Mouse (Mus musculus) hindbrain, embryonic 14.5 days (tissue): ENCODE results near the gene Npr2. TPM values are rescaled to one million over a fixed set of nuclear protein-coding genes. Genes with fewer than 3 reads are reported as not detected.

Experiments used
- ATAC-seq: fragments of 200-750 bp; cut with Nextera tagmentation; 2 replicates; pipeline ENCODE4 v1.8.0; 2017; ENCODE audit warnings: moderate number of reproducible peaks, mild to moderate bottlenecking, moderate TSS enrichment, moderate library complexity; ENCODE audit not compliant: low FRiP score
- DNase-seq: peaks from one replicate; pipeline ENCODE4 v3.0.0-alpha.2; 2015; ENCODE audit warnings: low spot score
- H3K27ac ChIP-seq: fragments of 300-500 bp; sonication (generic); 2 replicates; pipeline ENCODE4 v1.5.1; 2014; ENCODE audit warnings: mild to moderate bottlenecking, moderate library complexity
- H3K27me3 ChIP-seq: fragments of 300-500 bp; sonication (generic); 2 replicates; pipeline ENCODE4 v1.6.1; 2014; ENCODE audit warnings: mild to moderate bottlenecking, low read length, mixed read lengths; ENCODE audit not compliant: control insufficient read depth, insufficient read depth
- H3K36me3 ChIP-seq: fragments of 300-500 bp; sonication (generic); replicated peaks from 2 replicates; pipeline ENCODE4 v1.6.1; 2014; ENCODE audit not compliant: control insufficient read depth, insufficient read depth
- H3K4me1 ChIP-seq: fragments of 300-500 bp; sonication (generic); replicated peaks from 2 replicates; pipeline ENCODE4 v1.6.1; 2014; ENCODE audit warnings: antibody characterized with exemption, low read length, mixed read lengths; ENCODE audit not compliant: control insufficient read depth, insufficient read depth
- H3K4me2 ChIP-seq: fragments of 300-500 bp; sonication (generic); replicated peaks from 2 replicates; pipeline ENCODE4 v1.6.1; 2014; ENCODE audit warnings: mild to moderate bottlenecking, moderate library complexity
- H3K4me3 ChIP-seq: fragments of 300-500 bp; sonication (generic); replicated peaks from 2 replicates; pipeline ENCODE4 v1.5.1; 2014; ENCODE audit warnings: mild to moderate bottlenecking, low read length
- H3K9ac ChIP-seq: fragments of 300-500 bp; sonication (generic); 2 replicates; pipeline ENCODE4 v1.6.1; 2014
- H3K9me3 ChIP-seq: fragments of 300-500 bp; sonication (generic); 2 replicates; pipeline ENCODE4 v1.6.1; 2016; ENCODE audit warnings: low read length; ENCODE audit not compliant: control insufficient read depth
- WGBS: fragments of 180-500 bp; shearing (Covaris S2); extraction: QIAGEN DNeasy Blood & Tissue Kit; methylation state at CpG from one replicate; pipeline ENCODE4 v1.1.7; 2014; 5-methylcytosine and 5-hydroxymethylcytosine counted together
- polyA plus RNA-seq: library from polyadenylated mRNA; unstranded; fragments of >200 nt; fragmentation: Nextera tagmentation; extraction: Ambion mirVana; gene quantifications from 2 replicates; pipeline ENCODE4 v1.2.1, GENCODE M21; 2014

Npr2 gene
- 13.3 and 14.2 TPM in 2 replicates for polyA plus RNA-seq

- Histone ChIP-seq H3K4me1 (peaks cover 40% of the 10 kb centered on the region), H3K27ac (peak within 1 kb of the TSS; percentile 90), H3K9ac (peak within 1 kb of the TSS; percentile 94), H3K4me3 (peak within 1 kb of the TSS; percentile 69), H3K36me3 (no peaks in the 10 kb centered on the region), H3K9me3 (no peaks in the 10 kb centered on the region), H3K4me2 (peak within 1 kb of the TSS; percentile 97), H3K27me3 (no peaks in the 10 kb centered on the region)
- DNase-seq (peak; percentile 51), ATAC-seq (peak; percentile 44)
- WGBS, result 1% methylated on average over 23 of the region's 70 CpGs
Observed at GRCm38 (mm10) chr4:43631046-43631955, at the start of gene Npr2. Gene Npr2 (plus strand): TSS chr4:43631935.

GRCm38 (mm10) chr4:43582241-43582640 is 49.5 kb upstream of the Npr2 start:
- Histone ChIP-seq H3K9ac (no peak overlapping the region), H3K4me2 (no peak overlapping the region), H3K36me3 (peaks cover 43% of the 10 kb centered on the region), H3K27me3 (no peaks in the 10 kb centered on the region), H3K27ac (no peak overlapping the region), H3K4me1 (peaks cover 17% of the 10 kb centered on the region), H3K4me3 (no peak overlapping the region), H3K9me3 (no peaks in the 10 kb centered on the region)
- ATAC-seq (no peak), DNase-seq (no peak)
- 95% methylated on average over 5 of the region's 5 CpGs for WGBS

- Histone ChIP-seq H3K4me1 (peaks cover 10% of the 10 kb centered on the region; the same call in 1 of the 2 replicates), H3K27me3 (no peaks in the 10 kb centered on the region), H3K36me3 (peaks cover 43% of the 10 kb centered on the region), H3K9me3 (no peaks in the 10 kb centered on the region), H3K9ac (no peak overlapping the region), H3K27ac (no peak overlapping the region), H3K4me2 (no peak overlapping the region), H3K4me3 (no peak overlapping the region)
- DNase-seq (no peak), ATAC-seq (no peak)
- 81% methylated on average over 7 of the region's 7 CpGs for WGBS
Observed at GRCm38 (mm10) chr4:43583421-43583820, 48.3 kb upstream of the Npr2 start.

GRCm38 (mm10) chr4:43584444-43585416 is 47.0 kb upstream of the Npr2 start, which contains the start of gene Msmp:
Gene Msmp (minus strand): TSS chr4:43584494.
- H3K27me3 ChIP-seq, result no peaks in the 10 kb centered on the region
- DNase-seq (no peak), ATAC-seq (no peak)
- peaks cover 4% of the 10 kb centered on the region; the same call in 1 of the 2 replicates for H3K4me1 ChIP-seq
- H3K27ac ChIP-seq, result no peak within 1 kb of the TSS
- H3K9ac ChIP-seq, result no peak within 1 kb of the TSS
- H3K9me3 ChIP-seq, result no peaks in the 10 kb centered on the region
- H3K4me3 ChIP-seq, result no peak within 1 kb of the TSS
- 73% methylated on average over 12 of the region's 12 CpGs for WGBS
- H3K4me2 ChIP-seq, result no peak within 1 kb of the TSS
- H3K36me3 ChIP-seq, result peaks cover 43% of the 10 kb centered on the region

GRCm38 (mm10) chr4:43585682-43586081 is 46.1 kb upstream of the Npr2 start:
- no peak for ATAC-seq
- Histone ChIP-seq H3K36me3 (peaks cover 42% of the 10 kb centered on the region), H3K9me3 (no peaks in the 10 kb centered on the region), H3K27ac (no peak overlapping the region), H3K4me3 (no peak overlapping the region), H3K4me1 (no peaks in the 10 kb centered on the region), H3K27me3 (no peaks in the 10 kb centered on the region), H3K9ac (no peak overlapping the region), H3K4me2 (no peak overlapping the region)
- 51% methylated on average over 10 of the region's 10 CpGs for WGBS
- no peak for DNase-seq

- no peaks in the 10 kb centered on the region for H3K4me1 ChIP-seq
- 73% methylated on average over 8 of the region's 8 CpGs for WGBS
Observed at GRCm38 (mm10) chr4:43586411-43586810, 45.3 kb upstream of the Npr2 start.

GRCm38 (mm10) chr4:43587681-43588080 is 44.1 kb upstream of the Npr2 start:
- Histone ChIP-seq H3K9me3 (no peaks in the 10 kb centered on the region), H3K36me3 (peaks cover 22% of the 10 kb centered on the region), H3K4me2 (no peak overlapping the region), H3K4me3 (no peak overlapping the region), H3K27ac (no peak overlapping the region), H3K4me1 (no peaks in the 10 kb centered on the region), H3K9ac (no peak overlapping the region), H3K27me3 (no peaks in the 10 kb centered on the region)
- WGBS, result 64% methylated on average over 7 of the region's 7 CpGs
- DNase-seq (no peak), ATAC-seq (no peak)

More at GRCm38 (mm10) chr4:43586411-43586810, 45.3 kb upstream of the Npr2 start:
- H3K36me3 ChIP-seq, result peaks cover 35% of the 10 kb centered on the region
- no peak for DNase-seq
- H3K9me3 ChIP-seq, result no peaks in the 10 kb centered on the region
- no peak overlapping the region for H3K4me3 ChIP-seq
- H3K9ac ChIP-seq, result no peak overlapping the region
- ATAC-seq, result no peak
- H3K27ac ChIP-seq, result no peak overlapping the region
- H3K4me2 ChIP-seq, result no peak overlapping the region
- H3K27me3 ChIP-seq, result no peaks in the 10 kb centered on the region

GRCm38 (mm10) chr4:43591543-43591942 is 40.2 kb upstream of the Npr2 start:
- WGBS, result 81% methylated on average over 5 of the region's 5 CpGs
- no peak overlapping the region for H3K27ac ChIP-seq
- H3K4me1 ChIP-seq, result no peaks in the 10 kb centered on the region
- H3K27me3 ChIP-seq, result no peaks in the 10 kb centered on the region
- no peak overlapping the region for H3K4me3 ChIP-seq
- H3K9ac ChIP-seq, result no peak overlapping the region
- no peak for DNase-seq
- H3K9me3 ChIP-seq, result no peaks in the 10 kb centered on the region
- ATAC-seq, result no peak
- H3K36me3 ChIP-seq, result no peaks in the 10 kb centered on the region
- no peak overlapping the region for H3K4me2 ChIP-seq

- DNase-seq, result no peak
- no peak for ATAC-seq
- H3K27ac ChIP-seq, result no peak overlapping the region
- H3K4me3 ChIP-seq, result no peak overlapping the region
- no peak overlapping the region for H3K4me2 ChIP-seq
- no peaks in the 10 kb centered on the region for H3K4me1 ChIP-seq
- 69% methylated on average over 3 of the region's 3 CpGs for WGBS
- H3K27me3 ChIP-seq, result no peaks in the 10 kb centered on the region
- H3K9ac ChIP-seq, result no peak overlapping the region
- H3K36me3 ChIP-seq, result no peaks in the 10 kb centered on the region
- no peaks in the 10 kb centered on the region for H3K9me3 ChIP-seq
Observed at GRCm38 (mm10) chr4:43591961-43592360, 39.8 kb upstream of the Npr2 start.
